Mouse (Mus musculus): ENCODE data around the gene Exoc5.

DNA sequence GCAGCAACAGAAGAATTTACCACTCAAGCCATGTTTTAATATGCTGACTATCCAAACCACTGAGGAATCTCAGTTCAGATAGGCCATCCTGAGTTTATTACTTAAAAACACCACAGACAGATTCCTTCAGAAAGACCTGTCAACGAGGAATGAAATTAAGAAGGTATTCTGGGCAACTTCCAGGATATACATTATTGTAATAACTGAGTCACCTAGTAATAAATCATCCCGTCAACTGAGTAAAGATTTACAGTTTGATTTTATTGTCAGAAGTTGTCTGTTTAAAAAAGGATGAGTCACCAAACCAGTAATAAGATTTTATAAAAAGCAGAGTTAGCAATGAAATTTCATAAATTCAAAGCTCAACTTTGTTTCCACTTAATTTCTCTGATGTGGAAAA, 2.6 kb downstream of the Exoc5 start:
- no peak for TF ChIP-seq CTCF (IDR thresholded peaks at IDR 0.05; ENCODE audit: control insufficient read depth, insufficient read depth, low read length)
- no peak for TF ChIP-seq POLR2A (IDR thresholded peaks at IDR 0.05; ENCODE audit: borderline replicate concordance, control insufficient read depth, low read depth, low read length)

Data from bone marrow, adult 2 months (tissue).